Mouse (Mus musculus): ENCODE measurements around the gene Leo1.
"Not testable (repeated sequence)": the region's sequence is repeated elsewhere in the genome, so short reads cannot be mapped to it uniquely, and the experiment has no call there.

Gene Leo1

DNA sequence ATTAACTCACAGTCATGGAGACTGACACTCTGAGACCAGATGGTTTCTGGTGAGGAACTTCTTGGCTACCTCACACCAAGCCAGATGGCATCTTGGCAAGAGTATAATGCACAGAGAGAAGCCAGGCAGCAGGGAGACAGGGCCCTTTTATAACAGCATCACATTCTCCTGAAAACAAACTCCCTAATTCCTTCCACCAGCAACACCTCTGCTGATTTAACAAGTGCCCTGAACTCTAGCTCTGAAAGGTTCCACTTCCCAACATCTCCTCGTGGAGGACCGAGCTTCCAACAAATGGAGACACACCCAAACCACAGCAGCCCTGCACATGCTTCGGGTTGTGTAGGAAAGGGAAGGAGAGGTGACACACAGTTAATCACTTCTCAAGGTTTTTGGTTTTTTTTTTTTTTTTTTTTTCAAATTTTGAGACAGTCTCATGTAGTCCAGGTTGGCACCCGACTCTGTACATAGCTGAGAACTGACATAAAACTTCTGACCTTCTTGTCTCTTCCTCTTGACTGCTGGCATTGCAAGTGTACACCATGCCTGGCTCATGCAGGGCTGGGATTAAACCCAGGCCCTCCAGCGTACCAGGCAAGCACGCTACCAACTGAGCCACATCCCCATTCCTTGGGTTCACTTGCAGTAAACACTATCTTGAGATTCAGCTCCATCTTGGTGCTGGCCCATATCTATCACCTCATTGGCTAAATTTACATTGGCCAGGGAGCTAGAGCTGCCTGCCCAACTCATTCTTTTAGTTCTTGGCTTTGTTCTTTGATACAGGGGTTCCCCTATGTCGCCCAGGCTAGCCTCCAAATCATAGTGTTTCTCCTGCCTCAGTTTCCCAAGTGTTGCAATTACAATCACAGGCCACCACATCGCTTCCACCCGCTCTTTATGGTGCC is 13.7 kb upstream of the Leo1 start:
- no peak for DNase-seq

DNA sequence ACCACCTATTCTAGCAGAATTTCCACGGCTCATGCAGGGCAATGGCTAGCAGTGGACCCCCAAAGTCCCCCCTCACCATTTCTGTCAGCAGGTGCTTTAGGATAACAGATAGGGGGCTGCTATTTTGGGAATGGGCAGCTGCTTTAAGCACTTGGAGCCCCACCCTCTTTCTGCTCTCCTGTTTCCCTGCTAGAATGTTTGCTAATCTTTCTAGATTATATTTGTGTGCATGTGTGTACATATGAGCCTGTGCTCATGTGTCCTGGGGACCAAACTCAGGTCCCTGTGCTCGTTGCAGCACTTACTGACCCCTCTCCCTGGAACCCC is 13.1 kb upstream of the Leo1 start:
- no peak for DNase-seq

GRCm38 (mm10) chr9:75429040-75429439 is 12.3 kb upstream of the Leo1 start:
- DNase-seq, result no peak

- DNase-seq, result no peak
Observed at GRCm38 (mm10) chr9:75429657-75430056, 11.7 kb upstream of the Leo1 start.

GRCm38 (mm10) chr9:75430822-75431621 is 10.3 kb upstream of the Leo1 start:
- no peak for DNase-seq

GRCm38 (mm10) chr9:75432694-75433093 is 8.6 kb upstream of the Leo1 start:
- no peak for DNase-seq

DNA sequence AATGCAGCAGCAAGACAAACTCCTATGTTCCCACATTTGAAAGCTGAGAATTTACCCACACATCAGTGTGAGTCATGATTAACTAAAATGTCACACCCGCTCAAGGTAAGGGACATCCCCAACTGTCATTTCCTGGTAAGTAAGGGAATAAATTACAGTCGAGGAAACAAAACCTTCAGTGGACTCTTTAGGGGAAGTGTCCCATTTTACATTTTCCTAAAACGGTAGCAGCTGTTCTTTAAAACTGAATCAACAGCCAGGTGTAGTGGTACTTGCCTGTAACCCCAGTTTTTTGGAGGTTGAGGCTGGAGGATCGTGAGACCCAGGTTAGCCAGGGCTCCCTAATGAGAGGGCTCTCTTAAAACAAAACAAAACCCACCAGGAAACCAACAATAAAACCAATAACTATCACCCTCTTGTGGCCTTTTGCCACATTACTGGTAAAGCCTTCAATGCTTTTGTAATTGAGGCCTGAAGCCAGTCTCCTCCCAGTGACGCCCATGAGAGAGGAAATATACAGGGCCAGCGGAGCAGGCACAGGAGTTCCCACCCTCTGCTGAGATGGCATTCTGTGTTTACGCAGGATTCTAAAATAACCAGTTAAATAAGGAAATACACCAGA is 7.0 kb upstream of the Leo1 start:
- DNase-seq, result peak; percentile 73 to 87

GRCm38 (mm10) chr9:75434872-75435271 is 6.5 kb upstream of the Leo1 start:
- no peak for DNase-seq

- peak; percentile 30 to 60 for DNase-seq
Observed at GRCm38 (mm10) chr9:75435291-75435690, 6.0 kb upstream of the Leo1 start.

DNA sequence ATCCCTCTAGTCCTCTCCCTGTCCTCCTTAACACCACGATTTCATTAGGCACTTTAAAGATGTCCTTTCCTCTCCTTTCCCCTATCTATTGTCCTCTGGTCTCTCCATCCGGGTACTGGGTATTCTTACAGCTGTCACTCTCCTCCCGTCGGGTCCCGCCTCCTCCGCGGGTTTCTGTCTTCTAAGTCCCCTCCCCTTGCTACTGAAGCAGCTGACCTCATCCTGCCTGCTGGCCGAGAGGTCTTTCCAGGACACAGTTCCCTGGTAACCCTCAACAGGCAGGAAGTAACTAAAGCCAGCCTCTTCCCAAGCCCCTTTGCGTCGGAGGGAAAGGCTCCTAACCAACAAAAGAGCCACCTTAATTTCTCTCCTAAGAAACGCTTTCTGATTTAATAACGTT is 5.4 kb upstream of the Leo1 start:
- peak; percentile 90 to 94 for DNase-seq

- DNase-seq, result peak in 1 of 2 experiments; percentile 54
Observed at GRCm38 (mm10) chr9:75437653-75438385, 3.5 kb upstream of the Leo1 start.

DNA sequence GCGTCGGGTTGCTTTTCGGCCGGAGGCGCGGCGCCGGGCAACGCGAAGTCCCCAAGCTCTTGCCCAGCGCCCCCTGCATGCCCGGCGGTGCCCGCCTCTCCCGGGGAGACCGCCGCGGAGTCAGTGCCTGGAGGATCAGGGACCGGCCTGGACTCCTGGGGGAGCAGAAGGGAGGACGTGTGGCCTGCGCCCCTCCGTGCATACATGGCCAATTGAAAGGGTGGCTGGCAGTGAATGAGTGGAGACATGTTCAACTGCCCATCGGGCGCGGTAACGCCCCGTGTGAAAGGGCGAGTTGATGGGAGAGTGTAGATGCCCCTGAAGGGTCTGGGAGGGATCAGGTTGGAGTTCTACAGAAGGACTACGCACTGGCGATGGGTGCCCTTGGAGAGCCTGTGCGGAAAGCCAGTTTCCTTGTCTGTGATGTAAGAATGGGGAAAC is 387 bp downstream of the Leo1 start:
- no peak for DNase-seq

DNA sequence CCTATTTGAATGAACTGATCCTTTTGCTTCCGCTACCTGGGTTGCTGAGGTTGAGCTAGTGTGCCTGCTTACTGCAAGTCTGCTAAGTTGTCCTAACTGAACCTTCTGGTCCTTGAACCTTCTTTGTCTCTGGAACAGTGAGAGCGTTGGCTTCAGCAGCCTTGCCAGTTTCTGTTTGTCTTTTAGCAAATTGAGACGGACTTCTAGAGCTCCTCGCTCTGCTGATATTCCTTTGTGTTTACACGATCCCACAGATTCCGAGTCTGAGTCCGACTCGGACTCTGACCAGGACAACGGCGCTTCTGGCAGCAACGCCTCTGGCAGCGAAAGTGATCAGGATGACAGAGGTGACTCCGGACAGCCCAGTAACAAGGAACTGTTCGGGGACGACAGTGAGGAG is 3.7 kb downstream of the Leo1 start:
- DNase-seq, result no peak

GRCm38 (mm10) chr9:75446574-75446973 is 5.2 kb downstream of the Leo1 start:
- not testable (repeated sequence) for DNase-seq

DNA sequence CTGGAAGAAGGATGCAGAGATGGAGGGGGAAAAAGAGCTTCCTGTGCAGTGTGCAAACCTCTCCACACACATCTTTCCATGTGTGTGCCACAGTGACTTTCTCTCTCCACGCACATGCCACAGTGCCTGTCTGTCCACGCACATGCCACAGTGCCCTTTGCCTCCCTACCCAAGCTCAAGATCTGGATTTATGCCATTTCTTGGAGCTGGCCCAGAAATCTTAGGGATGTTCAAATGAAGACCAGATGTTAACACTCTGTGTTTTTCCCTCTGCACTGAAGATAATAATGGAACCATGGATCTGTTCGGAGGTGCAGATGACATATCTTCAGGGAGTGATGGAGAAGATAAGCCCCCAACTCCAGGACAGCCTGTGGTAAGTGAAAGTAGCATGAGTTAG is 6.7 kb downstream of the Leo1 start:
- no peak for DNase-seq

DNA sequence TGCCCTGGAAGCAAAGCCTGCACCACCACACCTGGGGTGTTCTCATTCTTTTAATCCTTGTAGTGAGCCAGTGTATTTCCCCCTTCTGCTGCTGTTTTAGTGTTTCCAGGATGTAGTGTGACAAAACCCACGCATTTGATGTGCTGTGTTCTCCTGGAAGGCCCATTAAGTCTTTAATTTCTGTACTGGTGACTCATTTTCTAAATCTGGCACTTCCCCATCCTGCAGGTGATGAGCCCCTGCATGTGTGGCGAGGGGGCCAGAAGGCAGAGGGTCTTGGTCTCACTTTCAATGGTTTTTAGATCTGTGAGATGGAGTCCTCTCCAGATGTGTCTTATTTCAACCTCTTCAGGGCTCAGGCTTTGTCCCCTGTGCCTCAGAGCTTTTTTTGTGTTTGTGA is 12.7 kb downstream of the Leo1 start:
- no peak for DNase-seq

- DNase-seq, result no peak
Observed at GRCm38 (mm10) chr9:75455684-75456083, 14.4 kb downstream of the Leo1 start.

- no peak for DNase-seq
Observed at GRCm38 (mm10) chr9:75463050-75463660, 21.8 kb downstream of the Leo1 start.

GRCm38 (mm10) chr9:75465856-75466255 is 24.5 kb downstream of the Leo1 start:
- no peak for DNase-seq

DNA sequence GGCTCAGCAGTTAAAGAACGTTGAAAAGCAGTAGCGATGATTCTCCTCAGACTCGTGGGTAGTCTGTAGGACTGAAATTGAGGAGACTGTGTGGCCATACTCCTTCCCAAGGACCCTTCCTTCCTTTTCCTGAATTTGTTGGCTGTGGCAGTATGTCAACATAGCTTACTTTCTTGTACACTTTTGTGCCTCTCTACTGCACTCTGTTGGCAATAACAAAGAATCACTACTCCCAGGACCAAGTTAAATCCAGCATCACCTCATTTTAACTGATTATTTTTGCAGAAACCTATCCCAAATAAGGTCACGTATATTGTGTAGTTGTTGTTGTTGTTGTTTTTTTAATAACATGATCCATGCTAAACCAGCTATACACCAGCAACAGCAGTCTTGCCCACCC is 25.3 kb downstream of the Leo1 start:
- DNase-seq, result no peak

DNA sequence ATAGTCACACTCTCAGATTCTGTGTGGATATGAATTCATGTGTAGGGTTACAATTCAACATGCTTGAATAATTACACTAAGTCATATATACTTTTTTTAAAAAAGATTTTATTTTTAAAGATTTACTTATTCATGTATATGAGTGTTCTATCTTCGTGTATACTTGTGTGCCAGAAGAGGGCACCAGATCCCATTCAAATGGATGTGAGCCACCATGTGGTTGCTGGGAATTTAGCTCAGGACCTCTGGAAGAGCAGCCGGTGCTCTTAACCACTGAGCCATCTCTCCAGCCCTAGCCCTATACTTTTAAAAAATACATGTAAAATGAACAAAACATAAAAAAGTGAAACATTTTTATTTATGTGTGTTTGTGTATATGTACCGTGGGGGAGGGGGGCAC is 26.3 kb downstream of the Leo1 start:
- DNase-seq, result no peak

- DNase-seq, result no peak
Observed at GRCm38 (mm10) chr9:75468297-75468696, 27.0 kb downstream of the Leo1 start.

Data from lung, adult 18-20 months (tissue).